Mouse (Mus musculus): ENCODE measurements around the gene Btnl9.

The Btnl9 gene

DNA sequence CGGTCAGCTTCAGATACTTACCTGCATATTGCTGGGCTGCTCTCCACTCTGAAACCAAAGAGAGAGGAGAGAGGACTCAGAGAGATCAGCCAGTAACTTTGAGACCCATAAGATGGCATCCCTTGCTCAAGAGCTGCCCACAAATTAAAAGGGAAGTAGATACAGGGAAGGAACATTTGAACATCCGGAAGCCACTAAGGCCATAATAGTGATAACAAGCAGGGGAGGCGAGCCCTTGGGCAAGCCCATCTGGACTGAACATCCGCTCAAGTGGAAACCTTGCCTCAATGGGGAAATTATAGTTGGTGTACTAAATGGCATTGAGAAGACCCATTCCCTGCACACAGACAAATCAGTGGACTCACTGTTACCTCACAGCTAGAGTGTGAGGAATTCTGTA lies 16.4 kb downstream of the Btnl9 start:
- 86% methylated on average over 4 of the region's 4 CpGs for WGBS

DNA sequence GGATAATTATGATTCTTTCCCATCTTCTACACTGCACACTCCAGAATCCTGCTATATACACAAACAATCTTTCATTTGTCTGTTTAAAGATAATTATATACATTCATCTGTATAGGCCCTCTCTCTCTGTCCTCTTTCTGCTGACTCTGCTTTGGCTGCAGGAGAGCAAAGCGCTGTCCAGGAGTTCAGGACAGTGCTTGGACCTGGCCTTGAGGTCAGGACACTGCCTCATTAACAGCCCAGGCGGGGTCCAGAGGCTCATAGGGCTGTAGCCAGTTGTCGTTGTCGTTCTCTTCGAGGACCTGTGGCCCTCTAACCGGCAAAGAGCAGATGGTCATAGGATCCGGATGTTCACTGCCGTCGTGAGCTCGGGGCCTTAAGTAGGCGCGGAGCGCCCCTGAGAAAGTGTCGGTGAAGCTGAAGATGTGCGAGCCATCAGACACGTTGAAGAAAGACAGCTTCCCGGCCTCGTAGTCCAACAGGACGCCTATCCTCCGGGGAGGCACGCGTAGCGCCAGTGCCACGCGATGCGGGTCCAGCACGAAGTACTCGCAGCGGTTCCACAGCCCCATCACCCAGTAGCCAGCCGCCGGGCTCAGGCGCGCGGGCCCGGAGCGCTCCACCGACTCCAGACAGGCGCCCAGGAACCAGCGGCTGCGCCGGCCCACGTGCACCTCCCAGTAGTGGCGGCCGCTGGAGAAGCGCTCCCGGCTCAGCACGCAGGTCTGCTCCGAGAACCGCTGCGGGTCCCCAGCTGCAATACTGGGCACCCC lies 17.9 kb downstream of the Btnl9 start:
- 8% methylated on average over 50 of the region's 50 CpGs for WGBS

DNA sequence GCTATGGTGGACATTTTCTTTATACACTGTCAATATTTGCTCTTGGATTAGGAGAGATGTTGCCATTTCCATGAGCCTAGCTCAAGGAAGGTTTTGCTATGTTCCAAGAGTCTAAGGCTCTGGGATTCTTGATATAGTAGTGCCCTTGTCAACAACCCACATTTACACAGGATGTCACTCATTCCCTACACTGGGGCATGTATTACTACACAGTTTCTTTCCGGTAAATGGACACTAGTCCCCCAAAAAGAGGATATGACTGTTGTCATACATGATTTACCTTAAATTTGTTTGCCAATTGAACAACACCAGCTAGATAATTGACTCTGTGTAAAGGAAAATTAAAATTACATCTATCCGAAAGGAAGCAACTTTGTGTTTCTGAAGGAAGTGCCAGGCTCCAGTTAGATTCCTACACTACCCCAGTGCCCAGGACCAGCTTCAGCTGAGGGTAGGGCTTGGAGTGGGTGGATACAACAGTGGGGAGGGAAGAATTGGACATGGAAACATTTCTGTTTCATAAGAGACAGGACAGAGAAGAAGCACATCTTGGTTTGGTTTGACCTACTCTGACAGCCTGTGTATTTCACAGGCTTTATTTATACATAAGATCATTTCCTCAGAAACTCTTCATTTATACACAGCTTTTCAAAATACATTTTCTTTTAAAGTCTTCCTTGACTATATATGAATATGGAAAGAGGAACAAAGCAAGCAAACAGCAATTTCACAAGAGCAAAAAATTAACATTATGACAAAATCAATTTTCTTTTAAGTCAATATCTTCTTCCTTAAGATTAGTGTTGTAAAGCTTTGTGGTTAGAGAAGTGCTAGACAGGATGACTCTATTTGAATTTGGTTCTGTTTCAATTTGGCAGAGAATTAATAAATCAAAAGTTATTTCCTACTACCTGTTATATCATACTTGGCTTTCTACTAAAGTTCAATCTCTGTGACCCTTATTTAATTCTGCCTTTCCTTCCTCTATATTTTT lies 29.8 kb downstream of the Btnl9 start:
- WGBS = 78% methylated on average over 2 of the region's 2 CpGs

DNA sequence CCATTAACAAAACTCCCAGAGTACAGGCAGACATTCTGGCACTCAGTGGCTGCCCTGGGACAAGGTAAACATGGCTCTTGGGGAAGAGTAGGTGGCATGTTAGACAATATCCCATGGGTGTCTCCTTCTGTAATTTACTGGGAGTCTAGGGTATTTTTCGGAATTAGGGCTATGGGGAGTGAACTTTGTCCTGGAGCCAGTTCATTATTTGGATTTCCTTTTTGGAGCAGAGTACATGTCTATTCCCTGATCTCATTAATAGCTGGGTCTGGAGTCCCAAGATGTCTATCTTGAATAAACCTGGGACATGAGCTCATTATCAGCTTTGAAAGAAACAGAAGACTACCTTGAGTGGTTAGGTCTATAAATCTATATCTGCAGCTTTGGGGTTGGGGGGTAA lies 32.9 kb downstream of the Btnl9 start, which contains the start of gene Olfr1394:
Gene Olfr1394 (plus strand): TSS at position 301 of the 400 bp plus-strand sequence.
- WGBS = 85% methylated on average over 1 of the region's 1 CpGs

DNA sequence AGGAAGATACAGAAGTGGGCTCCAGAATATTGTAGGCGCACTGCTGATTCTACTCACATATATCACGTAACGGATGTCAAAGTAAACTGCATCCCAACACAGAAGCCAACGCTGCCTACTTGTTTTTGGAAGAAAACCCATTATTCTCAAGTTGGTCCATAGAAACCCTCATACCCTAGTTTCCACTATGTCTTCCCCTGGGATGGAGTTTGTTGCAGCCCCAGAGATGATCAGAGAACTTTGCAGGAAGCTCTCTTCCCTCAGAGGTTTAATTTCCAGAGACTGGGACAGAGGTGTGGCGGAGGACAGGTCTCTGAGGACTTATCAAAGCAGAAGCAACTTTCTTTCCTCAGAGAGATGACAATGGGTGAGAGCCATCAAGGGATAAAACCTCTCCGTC lies 45.0 kb downstream of the Btnl9 start, which contains the start of gene Olfr1395:
Gene Olfr1395 (plus strand): TSS at position 301 of the 400 bp plus-strand sequence.
- WGBS = 91% methylated on average over 6 of the region's 6 CpGs

DNA sequence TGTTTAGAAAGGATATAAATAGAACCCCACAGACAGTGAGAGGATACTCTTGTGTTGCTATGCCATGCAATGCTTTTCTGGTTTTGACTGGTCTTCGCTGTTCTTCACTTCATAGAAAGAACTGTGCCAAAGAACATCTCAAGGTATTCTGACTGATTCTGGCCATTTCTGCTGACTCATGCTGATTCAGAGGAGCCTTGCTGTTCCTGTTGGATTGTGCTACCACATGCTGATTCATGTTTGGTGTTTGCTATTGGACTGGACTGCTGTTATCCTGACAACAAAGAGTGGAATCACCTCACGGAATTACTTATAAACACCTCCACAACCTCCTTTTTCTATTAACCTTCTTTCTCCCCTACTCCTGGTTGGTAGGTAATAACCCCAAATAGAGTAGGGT lies 62.8 kb downstream of the Btnl9 start:
- WGBS = 60% methylated on average over 2 of the region's 2 CpGs

DNA sequence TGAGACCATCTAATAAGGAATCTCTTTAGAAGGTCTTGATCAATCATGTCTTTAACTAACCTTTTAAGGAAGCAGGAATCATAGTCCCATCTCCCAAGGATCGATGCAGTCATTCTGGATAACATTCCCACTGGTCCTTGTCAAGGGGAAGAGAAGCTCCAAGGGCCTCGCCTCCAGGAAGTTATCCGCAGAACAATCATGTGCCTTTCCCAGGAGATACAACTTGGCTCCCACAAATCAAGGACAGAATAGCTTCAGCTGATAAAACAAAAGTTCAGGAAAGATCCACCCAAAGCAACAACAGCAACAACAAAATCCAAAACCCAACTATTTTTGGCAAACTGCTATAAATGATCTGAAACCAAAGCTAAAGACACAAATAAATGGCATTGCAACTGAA lies 67.3 kb downstream of the Btnl9 start:
- WGBS = 80% methylated on average over 3 of the region's 3 CpGs

Measured in cerebral cortex, adult 2 months (tissue).